Mouse (Mus musculus): Measurements from ENCODE around the gene Atp5b. TPM values are rescaled to one million over a fixed set of nuclear protein-coding genes. Genes with fewer than 3 reads are reported as not detected.
A peak's percentile ranks its signal among the peaks of the same experiment; 100 is the strongest.

The Atp5b gene
- polyA plus RNA-seq (2012; ENCODE audit: insufficient read depth, insufficient read length, missing spikeins) = 483 and 528 TPM in 2 replicates

DNA sequence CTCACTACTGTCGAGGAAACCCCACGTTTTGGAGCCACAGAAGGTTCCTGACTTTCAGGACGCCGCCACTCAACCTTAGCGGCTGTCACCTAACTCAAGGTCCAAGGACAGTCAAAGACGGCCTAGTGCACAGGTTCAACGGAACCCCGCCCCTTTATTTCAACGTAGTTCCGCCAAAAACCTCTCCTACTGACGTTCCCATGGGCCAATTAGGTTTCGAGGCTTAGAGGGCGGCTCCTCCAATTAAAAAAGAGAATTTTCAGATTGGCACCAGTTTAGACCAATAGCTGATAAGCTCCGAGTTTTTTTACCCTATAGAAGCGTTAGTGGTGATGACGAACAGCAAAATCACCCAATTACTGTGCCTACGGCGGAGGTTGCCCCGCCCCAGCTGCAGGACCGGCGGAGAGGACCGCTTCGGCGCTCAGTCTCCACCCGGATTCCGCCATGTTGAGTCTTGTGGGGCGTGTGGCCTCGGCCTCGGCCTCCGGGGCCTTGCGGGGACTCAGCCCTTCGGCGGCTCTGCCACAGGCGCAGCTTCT lies at the start of gene Atp5b:
Atp5b (plus strand) TSS at position 394 of the 542 bp plus-strand sequence.
- peak within 1 kb of the TSS; percentile 87 for H3K4me3 ChIP-seq (ENCODE audit: insufficient read depth, low read length)
- TF ChIP-seq CTCF (IDR thresholded peaks at IDR 0.05; ENCODE audit: low read depth, low read length) = no peak
- TF ChIP-seq POLR2A (IDR thresholded peaks at IDR 0.05; ENCODE audit: borderline replicate concordance, low read depth, low read length) = peak; percentile 53; the same call in 1 of the 2 replicates
- H3K27ac ChIP-seq (ENCODE audit: insufficient read depth, low read depth, low read length) = peak within 1 kb of the TSS; percentile 74
- H3K4me1 ChIP-seq (ENCODE audit: control insufficient read depth, insufficient read depth, low read length) = peaks cover 8% of the 10 kb centered on the region

DNA sequence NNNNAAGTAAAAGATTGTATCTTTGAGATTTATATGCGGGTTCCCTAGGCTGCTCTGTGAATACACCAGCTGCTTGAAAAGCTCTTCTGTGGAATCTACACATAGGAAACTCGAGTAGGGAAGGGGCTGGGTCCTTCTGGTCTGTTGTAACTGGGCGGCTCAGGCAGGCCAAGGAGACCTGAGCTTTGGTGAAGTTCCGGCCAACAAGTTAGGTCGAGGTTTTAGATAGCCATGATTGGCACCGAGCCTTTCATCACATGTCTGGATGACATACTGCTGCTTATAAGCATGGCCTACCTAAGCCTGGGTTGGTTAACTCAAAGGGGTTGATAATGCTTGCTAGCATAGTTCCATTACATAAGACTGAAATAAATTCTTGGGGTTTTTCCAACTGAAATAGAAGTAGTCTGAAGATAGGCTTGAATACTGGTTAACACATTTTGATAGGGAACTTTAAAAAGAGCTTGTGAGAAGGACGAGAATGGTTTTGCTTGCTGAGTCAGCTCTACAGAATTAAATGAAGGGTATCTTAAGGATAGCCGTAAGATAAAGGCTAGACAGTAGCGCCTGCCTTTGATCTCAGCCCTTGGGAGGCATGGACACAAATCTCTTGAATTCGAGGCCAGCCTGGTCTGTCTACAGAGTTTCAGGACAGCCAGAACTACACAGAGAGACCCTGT lies 46.2 kb upstream of the Atp5b start:
- Histone ChIP-seq H3K27ac (ENCODE audit: insufficient read depth, low read depth, low read length) (peak overlapping the region; percentile 79), H3K4me3 (ENCODE audit: insufficient read depth, low read length) (peak overlapping the region; percentile 95), H3K4me1 (ENCODE audit: control insufficient read depth, insufficient read depth, low read length) (peaks cover 40% of the 10 kb centered on the region)
- TF ChIP-seq POLR2A (IDR thresholded peaks at IDR 0.05; ENCODE audit: borderline replicate concordance, low read depth, low read length) = no peak
- no peak for TF ChIP-seq CTCF (IDR thresholded peaks at IDR 0.05; ENCODE audit: low read depth, low read length)

DNA sequence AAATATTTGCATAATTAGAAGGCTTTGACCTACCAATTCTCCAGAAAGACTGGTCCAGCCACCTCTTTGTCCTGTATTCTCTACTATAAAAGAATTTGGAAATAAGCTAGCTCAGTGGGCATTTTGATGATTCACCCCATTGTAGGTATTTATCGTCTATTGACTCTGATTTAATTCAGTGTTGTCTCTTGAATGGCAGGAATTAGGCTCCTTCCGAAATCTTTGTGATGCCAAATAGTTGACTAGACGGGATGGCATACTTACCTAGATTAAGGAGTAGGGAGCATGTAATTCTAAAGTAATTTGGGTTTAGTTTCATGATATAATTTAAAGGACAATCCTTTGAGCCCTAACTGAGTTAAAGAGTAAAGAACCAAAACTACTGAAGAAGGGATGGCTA lies 45.2 kb upstream of the Atp5b start:
- TF ChIP-seq CTCF (IDR thresholded peaks at IDR 0.05; ENCODE audit: low read depth, low read length) (no peak), POLR2A (IDR thresholded peaks at IDR 0.05; ENCODE audit: borderline replicate concordance, low read depth, low read length) (no peak)
- Histone ChIP-seq H3K4me3 (ENCODE audit: insufficient read depth, low read length) (no peak overlapping the region; the same call in 1 of the 2 replicates), H3K27ac (ENCODE audit: insufficient read depth, low read depth, low read length) (no peak overlapping the region), H3K4me1 (ENCODE audit: control insufficient read depth, insufficient read depth, low read length) (peaks cover 43% of the 10 kb centered on the region)

DNA sequence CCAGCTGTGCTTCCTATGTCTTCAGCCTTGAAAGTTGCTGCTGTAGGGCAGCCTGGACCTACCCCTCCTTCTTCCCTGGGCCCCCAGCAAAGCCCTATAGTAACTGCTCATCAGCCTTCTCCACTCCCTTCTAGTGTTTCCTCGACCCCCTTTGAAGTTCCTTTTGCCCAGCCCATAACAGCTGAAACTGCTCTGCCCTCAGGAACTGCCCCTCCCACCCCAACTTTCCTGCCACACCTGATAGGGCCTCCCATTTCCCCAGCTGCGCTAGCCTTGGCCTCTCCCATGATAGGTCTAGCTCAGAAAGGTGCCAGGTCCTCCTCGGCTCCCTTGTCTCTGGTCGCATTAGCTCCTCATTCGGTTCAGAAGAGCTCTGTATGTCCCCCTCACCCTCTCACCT lies 43.9 kb upstream of the Atp5b start:
- no peak overlapping the region for H3K27ac ChIP-seq (ENCODE audit: insufficient read depth, low read depth, low read length)
- TF ChIP-seq POLR2A (IDR thresholded peaks at IDR 0.05; ENCODE audit: borderline replicate concordance, low read depth, low read length) = no peak
- TF ChIP-seq CTCF (IDR thresholded peaks at IDR 0.05; ENCODE audit: low read depth, low read length) = no peak
- no peak overlapping the region for H3K4me3 ChIP-seq (ENCODE audit: insufficient read depth, low read length)
- H3K4me1 ChIP-seq (ENCODE audit: control insufficient read depth, insufficient read depth, low read length) = peaks cover 44% of the 10 kb centered on the region

DNA sequence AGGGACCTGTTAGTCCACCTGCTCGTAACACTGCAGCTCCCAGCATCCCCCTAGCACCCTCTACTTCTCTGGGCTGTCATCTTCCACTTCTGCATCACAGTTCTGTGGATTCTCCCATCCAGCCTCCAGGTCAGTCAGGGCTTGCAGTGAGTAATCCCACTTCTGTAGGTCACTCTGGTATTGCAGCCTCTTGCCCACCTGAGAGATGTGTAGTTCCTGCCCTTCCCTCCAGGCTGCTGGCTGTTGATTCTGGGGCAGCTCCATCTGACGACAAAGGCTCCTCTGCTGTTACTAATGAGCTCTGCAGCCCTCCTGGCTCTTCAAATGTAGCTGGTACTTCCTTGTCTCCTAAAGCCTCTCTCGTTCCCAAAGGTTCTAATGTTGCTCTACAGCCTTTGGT lies 43.2 kb upstream of the Atp5b start:
- H3K27ac ChIP-seq (ENCODE audit: insufficient read depth, low read depth, low read length) = no peak overlapping the region
- H3K4me3 ChIP-seq (ENCODE audit: insufficient read depth, low read length) = no peak overlapping the region
- no peak for TF ChIP-seq POLR2A (IDR thresholded peaks at IDR 0.05; ENCODE audit: borderline replicate concordance, low read depth, low read length)
- TF ChIP-seq CTCF (IDR thresholded peaks at IDR 0.05; ENCODE audit: low read depth, low read length) = no peak
- peaks cover 49% of the 10 kb centered on the region for H3K4me1 ChIP-seq (ENCODE audit: control insufficient read depth, insufficient read depth, low read length)

DNA sequence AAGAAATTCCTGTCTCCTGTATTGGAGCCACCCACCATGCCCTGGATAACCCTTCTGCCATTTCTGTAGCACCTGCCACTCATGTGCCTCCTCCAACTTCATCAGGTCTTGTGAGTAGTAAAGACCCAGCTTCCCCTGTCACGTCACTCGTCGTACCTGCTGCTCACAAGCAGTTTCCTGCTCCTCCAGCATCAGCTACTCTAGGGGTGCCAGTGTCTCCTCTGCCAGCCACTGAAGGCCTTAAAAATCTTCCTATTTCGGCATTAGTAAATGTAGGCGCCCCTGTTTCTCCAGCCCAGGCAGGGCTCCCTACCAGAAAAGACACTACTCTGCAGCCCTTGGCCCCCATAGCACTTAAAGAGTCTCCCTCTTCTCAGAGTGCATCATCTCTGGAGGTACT lies 42.8 kb upstream of the Atp5b start:
- peaks cover 51% of the 10 kb centered on the region for H3K4me1 ChIP-seq (ENCODE audit: control insufficient read depth, insufficient read depth, low read length)
- TF ChIP-seq CTCF (IDR thresholded peaks at IDR 0.05; ENCODE audit: low read depth, low read length) = no peak; the same call in 1 of the 2 replicates
- TF ChIP-seq POLR2A (IDR thresholded peaks at IDR 0.05; ENCODE audit: borderline replicate concordance, low read depth, low read length) = no peak
- H3K4me3 ChIP-seq (ENCODE audit: insufficient read depth, low read length) = no peak overlapping the region
- H3K27ac ChIP-seq (ENCODE audit: insufficient read depth, low read depth, low read length) = no peak overlapping the region

DNA sequence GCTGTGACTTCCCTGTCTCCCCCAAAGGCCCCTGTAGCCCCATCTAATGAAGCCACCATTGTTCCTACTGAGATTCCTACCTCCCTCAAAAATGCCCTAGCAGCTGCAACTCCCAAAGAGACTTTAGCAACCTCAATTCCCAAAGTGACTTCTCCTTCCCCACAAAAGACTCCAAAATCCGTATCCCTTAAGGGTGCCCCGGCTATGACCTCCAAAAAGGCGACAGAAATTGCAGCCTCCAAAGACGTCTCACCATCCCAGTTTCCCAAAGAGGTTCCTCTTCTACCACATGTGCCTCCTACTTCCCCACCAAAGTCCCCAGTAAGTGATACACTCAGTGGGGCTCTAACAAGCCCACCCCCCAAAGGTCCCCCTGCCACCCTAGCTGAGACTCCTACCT lies 41.4 kb upstream of the Atp5b start:
- Histone ChIP-seq H3K4me3 (ENCODE audit: insufficient read depth, low read length) (no peak overlapping the region), H3K27ac (ENCODE audit: insufficient read depth, low read depth, low read length) (no peak overlapping the region), H3K4me1 (ENCODE audit: control insufficient read depth, insufficient read depth, low read length) (peaks cover 51% of the 10 kb centered on the region)
- TF ChIP-seq CTCF (IDR thresholded peaks at IDR 0.05; ENCODE audit: low read depth, low read length) = no peak
- TF ChIP-seq POLR2A (IDR thresholded peaks at IDR 0.05; ENCODE audit: borderline replicate concordance, low read depth, low read length) = no peak

DNA sequence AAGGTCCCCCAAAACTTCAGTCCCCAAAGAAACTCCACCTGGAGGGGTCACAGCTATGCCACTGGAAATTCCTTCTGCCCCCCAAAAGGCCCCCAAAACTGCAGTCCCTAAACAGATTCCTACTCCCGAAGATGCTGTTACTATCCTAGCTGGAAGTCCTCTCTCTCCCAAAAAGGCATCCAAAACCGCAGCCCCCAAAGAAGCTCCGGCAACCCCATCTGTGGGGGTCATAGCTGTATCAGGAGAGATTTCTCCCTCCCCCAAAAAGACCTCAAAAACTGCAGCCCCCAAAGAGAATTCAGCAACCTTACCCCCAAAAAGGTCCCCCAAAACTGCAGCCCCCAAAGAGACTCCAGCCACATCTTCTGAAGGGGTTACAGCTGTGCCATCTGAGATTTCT lies 40.6 kb upstream of the Atp5b start:
- no peak overlapping the region for H3K27ac ChIP-seq (ENCODE audit: insufficient read depth, low read depth, low read length)
- H3K4me3 ChIP-seq (ENCODE audit: insufficient read depth, low read length) = no peak overlapping the region
- H3K4me1 ChIP-seq (ENCODE audit: control insufficient read depth, insufficient read depth, low read length) = peaks cover 48% of the 10 kb centered on the region
- no peak for TF ChIP-seq POLR2A (IDR thresholded peaks at IDR 0.05; ENCODE audit: borderline replicate concordance, low read depth, low read length)
- no peak for TF ChIP-seq CTCF (IDR thresholded peaks at IDR 0.05; ENCODE audit: low read depth, low read length)

DNA sequence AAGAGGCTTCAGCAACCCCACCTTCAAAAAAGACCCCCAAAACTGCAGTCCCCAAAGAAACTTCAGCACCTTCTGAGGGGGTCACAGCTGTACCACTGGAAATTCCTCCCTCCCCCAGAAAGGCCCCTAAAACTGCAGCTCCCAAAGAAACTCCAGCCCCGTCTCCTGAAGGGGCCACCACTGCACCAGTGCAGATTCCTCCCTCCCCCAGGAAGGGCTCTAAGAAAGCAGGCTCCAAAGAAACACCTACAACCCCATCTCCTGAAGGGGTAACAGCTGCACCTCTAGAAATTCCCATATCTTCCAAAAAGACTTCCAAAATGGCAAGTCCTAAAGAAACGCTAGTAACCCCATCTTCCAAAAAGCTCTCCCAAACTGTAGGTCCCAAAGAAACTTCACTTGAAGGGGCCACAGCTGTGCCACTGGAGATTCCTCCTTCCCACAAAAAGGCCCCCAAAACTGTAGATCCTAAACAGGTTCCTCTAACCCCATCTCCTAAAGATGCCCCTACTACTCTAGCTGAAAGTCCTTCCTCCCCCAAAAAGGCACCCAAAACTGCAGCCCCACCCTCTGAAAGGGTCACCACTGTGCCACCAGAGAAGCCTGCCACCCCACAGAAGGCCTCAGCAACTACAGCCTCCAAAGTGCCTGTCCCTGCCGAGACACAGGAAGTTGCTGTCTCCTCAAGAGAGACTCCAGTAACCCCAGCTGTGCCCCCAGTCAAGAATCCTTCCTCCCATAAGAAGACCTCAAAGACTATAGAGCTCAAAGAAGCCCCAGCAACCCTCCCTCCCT lies 39.8 kb upstream of the Atp5b start:
- Histone ChIP-seq H3K4me1 (ENCODE audit: control insufficient read depth, insufficient read depth, low read length) (peaks cover 44% of the 10 kb centered on the region), H3K4me3 (ENCODE audit: insufficient read depth, low read length) (no peak overlapping the region), H3K27ac (ENCODE audit: insufficient read depth, low read depth, low read length) (no peak overlapping the region)
- TF ChIP-seq POLR2A (IDR thresholded peaks at IDR 0.05; ENCODE audit: borderline replicate concordance, low read depth, low read length) = no peak
- TF ChIP-seq CTCF (IDR thresholded peaks at IDR 0.05; ENCODE audit: low read depth, low read length) = no peak

DNA sequence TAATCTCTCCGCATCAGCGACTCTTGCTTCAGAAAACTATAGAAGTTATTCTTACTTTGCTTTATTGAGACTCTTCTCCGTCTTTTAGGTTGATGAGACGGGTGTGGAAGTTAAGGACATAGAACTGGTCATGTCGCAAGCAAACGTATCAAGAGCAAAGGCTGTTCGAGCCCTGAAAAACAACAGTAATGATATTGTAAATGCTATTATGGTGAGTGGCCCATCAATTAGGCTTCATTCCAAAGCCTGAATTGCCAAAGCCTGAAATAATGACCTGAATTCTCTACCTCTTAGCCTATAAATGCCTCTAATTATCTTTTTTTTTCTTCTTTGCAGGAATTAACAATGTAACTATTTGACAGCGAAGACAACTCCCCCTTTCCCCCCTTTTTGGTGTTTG lies 34.9 kb upstream of the Atp5b start:
- Histone ChIP-seq H3K27ac (ENCODE audit: insufficient read depth, low read depth, low read length) (no peak overlapping the region), H3K4me1 (ENCODE audit: control insufficient read depth, insufficient read depth, low read length) (peaks cover 8% of the 10 kb centered on the region; the same call in 1 of the 2 replicates), H3K4me3 (ENCODE audit: insufficient read depth, low read length) (no peak overlapping the region)
- no peak for TF ChIP-seq CTCF (IDR thresholded peaks at IDR 0.05; ENCODE audit: low read depth, low read length)
- no peak for TF ChIP-seq POLR2A (IDR thresholded peaks at IDR 0.05; ENCODE audit: borderline replicate concordance, low read depth, low read length)

Measured in bone marrow macrophage, adult 2 months (primary cell).